Mouse (Mus musculus) fibroblast of lung, adult 2 months (primary cell): ENCODE data around the gene Prss27.

Experiments
- DNase-seq: peaks from one replicate; pipeline ENCODE4 v3.0.0-alpha.2; 2011; ENCODE audit warnings: low read depth

Prss27 gene

DNA sequence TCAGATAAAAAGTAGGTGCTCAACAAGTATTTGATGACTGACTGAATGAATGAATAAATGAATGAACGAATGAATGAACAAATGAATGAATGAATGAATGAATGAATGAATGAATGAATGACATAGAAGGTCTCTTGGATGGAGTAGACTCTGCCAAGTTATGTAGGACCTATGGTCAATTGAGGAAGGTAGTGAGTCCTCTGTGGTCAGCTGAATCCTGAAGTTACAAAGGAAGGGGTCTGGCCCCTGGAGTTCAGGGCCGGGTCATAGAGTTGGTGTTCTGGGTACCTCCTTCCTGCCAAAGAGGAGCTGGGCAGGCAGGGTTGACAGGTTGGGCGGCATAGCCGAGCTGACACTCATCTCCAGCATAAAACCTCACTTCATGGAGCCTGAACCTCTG, at the start of gene Prss27:
Gene Prss27, plus strand, starts transcription at position 301 of the 400 bp plus-strand sequence.
- DNase-seq = no peak

DNA sequence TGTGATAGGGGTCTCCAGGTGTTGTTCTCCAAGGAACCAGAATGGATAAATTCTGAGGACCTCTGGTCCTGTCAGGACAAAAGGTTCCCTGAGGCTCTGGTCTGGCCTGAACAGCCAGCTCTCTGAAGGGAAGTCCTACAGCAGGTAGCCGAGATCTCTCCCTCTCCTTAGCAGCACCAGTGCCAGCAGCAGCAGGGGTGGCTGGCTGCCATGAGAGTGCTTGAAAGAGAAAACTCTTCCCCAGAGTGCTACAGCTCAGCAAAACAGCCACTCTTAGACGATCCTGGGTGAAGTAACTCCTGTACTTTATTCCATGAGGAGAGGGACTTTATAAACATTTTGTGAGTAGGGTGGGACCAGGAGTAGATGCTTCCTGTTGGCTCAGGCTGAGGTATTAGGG, 48.1 kb upstream of the Prss27 start:
- DNase-seq = no peak

DNA sequence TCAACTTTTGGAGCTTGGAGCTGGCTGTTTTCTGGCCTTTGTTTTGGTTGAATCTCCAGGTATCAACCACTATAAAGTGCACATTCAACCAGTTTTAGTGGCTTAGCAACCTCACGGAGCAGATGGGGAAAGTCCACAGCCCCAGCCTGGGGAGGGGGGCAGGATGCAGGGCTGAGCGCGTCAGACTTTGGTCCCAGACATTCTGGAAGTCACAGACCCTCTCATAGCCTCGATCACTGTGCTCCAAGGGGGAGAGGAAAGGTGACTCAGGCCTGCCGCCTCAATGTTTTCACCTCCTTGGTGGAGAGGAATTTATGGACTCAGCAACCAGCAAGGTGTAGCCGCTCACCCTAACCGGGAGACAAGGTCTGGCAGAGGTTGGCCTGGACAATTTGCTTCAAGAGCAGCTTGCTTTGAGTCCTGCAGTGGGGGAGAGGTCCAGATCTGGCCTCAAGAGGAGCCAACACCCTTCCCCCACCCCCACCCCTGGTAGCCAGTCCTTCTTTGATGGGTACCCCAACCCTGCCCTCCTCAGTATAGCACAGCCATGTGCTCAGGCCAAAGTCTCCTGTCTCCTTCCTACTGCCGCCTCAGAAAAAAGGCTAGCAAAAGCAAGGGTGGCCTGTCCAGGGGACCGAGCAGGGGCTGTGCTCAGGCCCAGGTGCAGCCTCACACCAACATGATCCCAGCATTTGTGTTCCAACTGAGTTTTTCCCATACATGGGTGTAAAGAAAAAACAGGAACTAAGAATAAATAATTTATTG, 45.0 kb upstream of the Prss27 start:
- DNase-seq = no peak

DNA sequence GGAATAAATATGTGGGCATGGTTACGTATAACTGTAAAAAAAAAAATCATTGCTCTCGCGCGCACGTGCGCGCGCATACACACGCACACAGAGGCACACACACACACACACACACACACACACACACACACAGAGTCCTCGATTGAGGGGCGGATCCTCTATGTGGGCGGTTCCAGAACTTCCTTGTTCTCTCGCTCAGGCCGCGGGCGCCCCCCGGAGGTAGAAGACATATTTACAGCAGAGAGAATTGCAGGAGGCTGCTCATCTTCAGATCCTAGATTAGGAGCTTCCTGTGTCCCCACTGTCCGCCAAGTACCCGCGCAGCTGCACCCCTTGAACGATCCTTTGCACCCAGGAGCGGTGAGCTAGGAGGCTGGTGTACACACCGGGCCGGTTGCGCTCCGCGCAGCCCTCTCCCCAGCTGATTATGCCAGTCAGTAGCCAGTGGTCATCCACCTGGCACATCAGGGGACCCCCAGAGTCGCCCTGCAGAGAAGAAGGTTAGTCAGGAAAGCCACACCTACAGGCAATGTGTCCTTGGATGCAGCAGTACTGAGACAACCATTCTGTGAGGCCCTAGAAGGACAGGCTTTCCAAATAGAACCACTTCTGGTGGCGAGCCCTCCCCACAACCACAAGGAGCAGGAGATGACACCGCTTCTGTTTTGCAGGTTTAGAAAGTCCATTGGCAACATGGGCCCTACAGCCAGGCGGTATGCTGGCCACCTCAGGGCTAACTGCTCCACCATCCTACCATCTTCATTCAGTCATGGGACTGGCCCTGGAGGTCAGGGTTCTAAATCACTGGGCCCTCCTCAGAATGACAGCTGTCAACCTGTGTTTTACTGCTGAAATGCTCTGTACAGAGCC, 44.1 kb upstream of the Prss27 start:
- no peak for DNase-seq

DNA sequence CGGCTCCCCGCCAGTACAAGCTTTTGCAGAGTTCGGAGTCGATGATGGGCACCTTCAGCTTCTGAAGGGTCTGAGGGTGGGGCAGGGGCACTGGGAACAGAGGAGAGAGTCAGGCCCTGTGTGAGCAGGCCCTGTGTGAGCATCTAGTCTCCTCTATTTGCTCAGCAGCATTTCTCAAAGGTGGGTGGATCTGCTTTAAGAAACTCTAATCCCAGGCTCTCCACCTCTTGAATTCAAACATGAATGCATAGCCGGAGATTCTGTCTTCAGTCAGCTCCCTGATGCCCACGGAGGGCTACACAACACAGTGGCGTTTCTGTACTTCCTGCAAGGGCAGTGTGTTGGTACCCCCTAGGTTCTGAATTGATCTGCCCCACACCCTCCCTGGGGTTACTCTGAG, 43.3 kb upstream of the Prss27 start:
- no peak for DNase-seq

GRCm38 (mm10) chr17:23995421-23995820, 42.5 kb upstream of the Prss27 start:
- DNase-seq = no peak

DNA sequence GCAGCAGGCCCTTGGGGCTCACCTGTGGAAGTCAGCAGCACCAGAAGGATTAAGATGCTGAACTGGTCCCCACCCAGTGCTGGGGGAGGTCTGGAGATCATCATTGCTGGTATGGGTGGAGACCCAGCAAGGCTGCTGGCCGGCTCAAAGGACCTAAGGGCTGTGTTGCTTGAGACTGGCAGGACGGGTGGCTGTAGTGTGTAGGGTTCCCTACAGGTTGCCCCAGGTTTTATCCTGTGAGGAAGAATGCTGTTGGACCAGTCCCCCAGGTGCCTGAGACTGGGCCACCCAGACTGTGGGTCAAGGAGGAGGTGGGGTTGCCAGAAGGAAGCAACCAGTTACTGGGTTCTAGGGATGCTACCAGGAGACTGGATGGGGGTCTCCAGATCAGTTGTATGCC, 40.0 kb upstream of the Prss27 start, which contains the start of gene Prss22:
Gene Prss22, minus strand, starts transcription at position 200 of the 400 bp plus-strand sequence.
- no peak for DNase-seq

- no peak for DNase-seq
These were observed 39.6 kb upstream of the Prss27 start for GRCm38 (mm10) chr17:23998383-23998782.

DNA sequence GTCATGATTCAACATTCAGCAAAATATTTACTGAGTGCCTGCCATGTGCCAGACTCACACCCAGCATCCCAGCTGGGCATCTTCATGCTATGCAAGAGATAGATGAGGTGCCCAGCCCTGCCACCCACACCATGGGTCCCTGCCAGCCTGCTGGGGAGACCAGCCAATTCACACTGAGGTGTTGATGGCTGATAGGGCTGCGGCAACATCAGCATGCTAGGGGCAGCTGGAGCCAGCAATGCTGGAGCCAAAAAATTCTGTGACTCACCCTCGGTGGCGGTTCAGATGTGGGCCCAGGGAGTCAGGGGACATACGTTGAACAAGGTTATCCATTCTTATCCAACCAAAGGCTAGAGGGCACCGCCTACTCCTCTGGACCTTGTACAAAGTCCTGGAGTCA, 37.5 kb upstream of the Prss27 start:
- peak; percentile 95 for DNase-seq

GRCm38 (mm10) chr17:24004071-24004665, 33.8 kb upstream of the Prss27 start:
- DNase-seq = no peak

GRCm38 (mm10) chr17:24005049-24005448, 32.9 kb upstream of the Prss27 start:
- no peak for DNase-seq

DNA sequence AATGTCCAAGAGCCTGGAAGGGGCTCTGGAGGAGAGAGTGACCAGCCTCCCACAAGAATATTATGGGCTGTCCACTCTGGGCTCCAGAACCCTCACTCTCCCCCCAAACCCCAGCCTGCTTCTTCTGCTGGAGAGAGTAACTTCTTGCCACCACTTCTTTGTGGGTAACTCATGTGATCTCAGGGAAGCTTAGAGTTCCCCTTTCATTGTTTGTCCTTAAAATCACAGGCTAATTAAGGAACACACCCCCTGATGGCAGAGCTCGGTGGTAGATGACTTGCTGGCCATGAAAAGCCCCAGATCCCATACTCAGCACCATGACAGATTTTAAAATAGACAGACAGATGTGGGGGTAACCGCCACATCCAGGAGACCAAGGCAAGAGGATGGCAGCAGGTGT, 31.0 kb upstream of the Prss27 start:
- no peak for DNase-seq

DNA sequence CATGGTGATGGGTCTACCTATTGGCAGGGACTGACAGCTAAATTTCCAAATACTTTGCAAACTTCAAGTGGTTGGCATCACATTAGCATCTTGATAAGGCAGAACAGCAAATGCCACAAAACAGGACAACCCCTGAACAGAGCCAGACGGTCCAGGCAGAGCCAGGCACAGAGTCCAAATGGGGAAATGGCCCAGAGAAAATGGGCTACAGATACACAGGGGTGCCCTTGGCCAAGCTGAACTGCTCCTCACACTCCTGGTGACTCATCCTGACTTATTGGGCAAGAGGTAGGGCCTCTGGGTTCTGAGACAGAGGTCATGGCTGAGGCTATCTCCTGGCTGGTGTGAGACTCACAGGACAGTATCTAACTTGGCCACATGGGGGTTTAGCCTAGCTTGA, 30.6 kb upstream of the Prss27 start:
- DNase-seq = no peak

- no peak for DNase-seq
These were observed 29.8 kb upstream of the Prss27 start for GRCm38 (mm10) chr17:24008105-24008504.

- no peak for DNase-seq
These were observed 28.3 kb upstream of the Prss27 start for GRCm38 (mm10) chr17:24009617-24010016.

DNA sequence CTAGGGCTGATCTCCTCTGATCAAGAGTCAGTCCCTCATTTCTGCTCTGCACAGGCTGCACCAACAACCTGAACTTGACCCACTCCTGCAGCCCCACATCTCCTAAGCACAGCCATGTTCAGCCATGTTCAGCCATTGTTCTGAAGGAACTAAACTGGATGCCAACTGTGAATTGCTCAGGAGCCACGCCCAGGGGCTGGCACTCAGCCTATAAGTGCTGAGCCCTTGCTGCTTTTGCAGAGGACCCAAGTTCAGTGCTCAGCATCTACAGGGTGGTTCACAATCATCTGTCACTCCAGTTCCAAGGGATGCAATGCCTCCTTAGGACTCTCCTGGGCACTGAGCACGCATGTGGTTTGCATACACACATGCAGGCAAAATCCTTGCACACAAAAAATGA, 25.0 kb upstream of the Prss27 start:
- DNase-seq = no peak

DNA sequence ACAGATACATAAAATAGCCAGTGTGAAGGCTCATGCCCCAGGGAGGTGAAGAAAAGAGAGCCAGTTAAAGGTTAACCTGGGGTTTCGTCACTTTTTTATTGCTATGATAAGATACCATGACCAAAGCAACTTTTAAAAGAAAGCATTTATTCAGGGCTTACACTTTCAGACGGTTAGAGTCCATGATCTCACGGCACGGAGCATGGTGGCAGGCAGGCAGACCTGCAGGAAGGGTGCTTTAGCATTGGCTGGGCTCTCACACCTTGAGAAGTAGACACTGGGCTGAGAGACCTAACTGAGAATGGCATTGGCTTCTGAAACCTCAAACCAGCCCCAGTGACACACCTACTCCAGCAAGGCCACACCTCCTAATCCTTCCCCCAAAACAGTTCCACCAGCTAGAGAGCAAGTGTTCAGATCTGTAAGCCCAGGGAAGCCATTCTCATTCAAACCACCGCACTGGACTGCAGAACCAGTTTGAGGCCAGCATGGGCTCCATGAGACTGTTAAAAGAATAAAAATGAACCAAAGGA, 23.4 kb upstream of the Prss27 start:
- no peak for DNase-seq

- DNase-seq = no peak
These were observed 22.2 kb upstream of the Prss27 start for GRCm38 (mm10) chr17:24015727-24016126.

GRCm38 (mm10) chr17:24020696-24021095, 17.2 kb upstream of the Prss27 start:
- peak; percentile 88 for DNase-seq

- peak; percentile 64 for DNase-seq
These were observed 16.4 kb upstream of the Prss27 start for GRCm38 (mm10) chr17:24021375-24022199.

DNA sequence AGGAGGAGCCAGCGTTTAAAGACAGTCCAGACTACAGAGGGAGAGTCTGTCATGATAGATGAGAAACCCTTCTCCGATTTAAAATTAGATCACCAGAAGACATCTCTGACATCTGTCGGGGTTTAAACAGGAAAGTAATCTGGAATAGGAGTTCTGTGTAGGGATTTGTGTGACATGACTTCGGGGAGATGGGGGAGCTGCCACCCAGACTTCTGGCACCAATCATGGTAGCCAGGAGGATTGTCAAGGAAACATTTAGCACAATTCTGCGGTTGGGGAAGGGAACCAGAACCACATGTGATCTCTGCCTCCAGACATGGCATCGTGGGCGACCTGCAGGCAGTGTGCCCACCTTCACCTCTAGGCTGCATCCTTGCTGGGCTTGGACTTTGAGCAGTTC, 8.5 kb upstream of the Prss27 start:
- no peak for DNase-seq

- DNase-seq = no peak
These were observed 7.4 kb upstream of the Prss27 start for GRCm38 (mm10) chr17:24030551-24030950.
